Mouse (Mus musculus): ENCODE results near the gene Phgdh. TPM values are rescaled to one million over a fixed set of nuclear protein-coding genes. Genes with fewer than 3 reads are reported as not detected.

The Phgdh gene
- polyA plus RNA-seq, 1 experiment, result 849 TPM

GRCm38 (mm10) chr3:98317143-98317542 is 22.6 kb downstream of the Phgdh start:
- Histone ChIP-seq H3K79me2 (ENCODE audit: control insufficient read depth, insufficient read depth) (no peaks in the 10 kb centered on the region), H3K4me3 (no peak overlapping the region), H3K36me3 (ENCODE audit: control insufficient read depth, insufficient read depth) (peaks cover 73% of the 10 kb centered on the region), H3ac (ENCODE audit: control insufficient read depth, insufficient read length) (no peak overlapping the region), H3K27me3 (ENCODE audit: control insufficient read depth, insufficient read depth, insufficient read length) (no peaks in the 10 kb centered on the region), H3K4me2 (ENCODE audit: low read depth) (no peak overlapping the region)
- TF ChIP-seq MAX (IDR thresholded peaks at IDR 0.05; ENCODE audit: low read depth) (no peak), CEBPB (IDR thresholded peaks at IDR 0.05; ENCODE audit: insufficient read depth, poor library complexity, severe bottlenecking) (no peak), REST (IDR thresholded peaks at IDR 0.05; ENCODE audit: insufficient read depth, insufficient read length) (no peak)

DNA sequence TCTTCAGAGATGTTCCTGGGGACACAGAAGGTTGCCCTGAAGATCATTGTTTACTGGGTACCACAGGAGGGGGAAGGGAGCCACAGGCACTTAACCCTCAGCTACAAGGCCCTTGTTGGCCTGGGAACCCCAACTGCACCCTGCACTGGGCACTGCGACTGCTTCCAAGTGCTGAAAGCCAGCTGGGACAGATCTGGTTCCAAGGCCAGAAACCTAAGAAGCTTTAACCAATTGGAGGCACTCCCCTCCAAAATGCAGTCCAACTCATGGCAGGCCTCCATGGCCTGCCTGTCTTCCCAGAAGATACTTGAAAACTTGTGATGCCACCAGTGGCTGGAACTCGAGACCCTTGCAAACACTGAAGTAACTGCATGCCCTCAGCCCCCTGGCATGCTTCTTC is 24.6 kb downstream of the Phgdh start:
- H3K36me3 ChIP-seq (ENCODE audit: control insufficient read depth, insufficient read depth), result peaks cover 60% of the 10 kb centered on the region

DNA sequence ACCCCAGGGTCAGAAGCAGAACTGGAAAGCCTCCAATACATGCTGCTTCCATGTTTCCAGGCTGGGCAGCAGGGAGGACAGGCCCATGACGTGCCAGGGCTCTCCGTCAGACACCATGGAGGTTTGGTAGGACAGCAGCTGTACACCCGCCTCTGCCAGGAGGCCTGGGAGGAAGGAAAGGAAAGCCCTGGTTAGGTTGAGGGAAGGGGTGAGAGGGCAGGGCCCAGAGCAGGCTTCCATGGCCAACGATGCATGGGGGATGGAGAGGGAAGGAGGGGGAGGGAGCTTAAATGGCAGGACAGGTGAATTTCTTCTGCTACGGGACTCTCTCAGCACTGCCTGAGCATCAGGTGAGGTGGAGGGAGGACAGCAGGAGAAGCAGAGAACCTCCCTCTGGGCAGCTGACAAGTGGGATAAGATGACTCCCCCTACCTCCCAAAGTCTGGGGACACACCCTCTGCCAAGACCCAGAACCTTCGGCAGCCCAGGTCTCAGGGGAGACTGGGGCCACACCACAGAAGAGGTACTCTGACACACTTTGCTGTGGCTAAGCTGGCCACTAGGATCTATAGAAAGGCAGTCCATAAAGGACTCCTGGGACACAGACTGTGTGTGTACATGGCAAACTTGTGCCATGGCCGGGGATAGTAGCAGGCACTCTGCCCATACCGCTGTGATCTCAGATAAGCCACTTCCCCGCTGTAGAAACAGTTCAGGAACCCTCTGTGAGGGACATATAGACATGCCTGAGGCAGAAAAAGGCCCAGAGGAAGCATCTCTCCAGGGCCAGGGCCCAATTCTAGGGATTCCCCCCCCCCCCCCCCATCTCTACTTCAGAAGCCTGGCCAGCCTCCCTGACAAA is 26.3 kb downstream of the Phgdh start:
- TF ChIP-seq POLR2A (IDR thresholded peaks at IDR 0.05; ENCODE audit: insufficient read length, low read depth) (no peak), POLR2AphosphoS2 (IDR thresholded peaks at IDR 0.05; ENCODE audit: insufficient read length, low read depth) (peak; percentile 46), CEBPB (IDR thresholded peaks at IDR 0.05; ENCODE audit: insufficient read depth, poor library complexity, severe bottlenecking) (no peak)
- Histone ChIP-seq H3ac (ENCODE audit: control insufficient read depth, insufficient read length) (no peak overlapping the region), H3K27me3 (ENCODE audit: control insufficient read depth, insufficient read depth, insufficient read length) (no peaks in the 10 kb centered on the region), H3K4me3 (no peak overlapping the region), H3K4me2 (ENCODE audit: low read depth) (no peak overlapping the region), H3K36me3 (ENCODE audit: control insufficient read depth, insufficient read depth) (peaks cover 47% of the 10 kb centered on the region), H3K79me2 (ENCODE audit: control insufficient read depth, insufficient read depth) (no peaks in the 10 kb centered on the region)

More for the DNA sequence above, 24.6 kb downstream of the Phgdh start:
- no peaks in the 10 kb centered on the region for H3K27me3 ChIP-seq (ENCODE audit: control insufficient read depth, insufficient read depth, insufficient read length)
- no peaks in the 10 kb centered on the region for H3K79me2 ChIP-seq (ENCODE audit: control insufficient read depth, insufficient read depth)
- no peak overlapping the region for H3ac ChIP-seq (ENCODE audit: control insufficient read depth, insufficient read length)
- TF ChIP-seq SRF (IDR thresholded peaks at IDR 0.05; ENCODE audit: control insufficient read depth, insufficient read length, low read depth) (no peak), E2F4 (IDR thresholded peaks at IDR 0.05; ENCODE audit: insufficient read depth) (no peak), REST (IDR thresholded peaks at IDR 0.05; ENCODE audit: insufficient read depth, insufficient read length) (no peak), POLR2A (IDR thresholded peaks at IDR 0.05; ENCODE audit: insufficient read length, low read depth) (no peak)
- no peak overlapping the region for H3K4me2 ChIP-seq (ENCODE audit: low read depth)
- H3K4me3 ChIP-seq, result no peak overlapping the region

GRCm38 (mm10) chr3:98312867-98313266 is 26.9 kb downstream of the Phgdh start:
- Histone ChIP-seq H3K27me3 (ENCODE audit: control insufficient read depth, insufficient read depth, insufficient read length) (no peaks in the 10 kb centered on the region), H3K4me3 (no peak overlapping the region), H3K36me3 (ENCODE audit: control insufficient read depth, insufficient read depth) (peaks cover 41% of the 10 kb centered on the region), H3K79me2 (ENCODE audit: control insufficient read depth, insufficient read depth) (no peaks in the 10 kb centered on the region), H3ac (ENCODE audit: control insufficient read depth, insufficient read length) (no peak overlapping the region), H3K4me2 (ENCODE audit: low read depth) (no peak overlapping the region)
- TF ChIP-seq MYOG (IDR thresholded peaks at IDR 0.05; ENCODE audit: control insufficient read depth in 1 of 3, insufficient read depth in 1 of 3, insufficient read length in 2 of 3, low read depth in 2 of 3) (no peak), POLR2A (IDR thresholded peaks at IDR 0.05; ENCODE audit: insufficient read length, low read depth) (no peak), CEBPB (IDR thresholded peaks at IDR 0.05; ENCODE audit: insufficient read depth, poor library complexity, severe bottlenecking) (no peak), SRF (IDR thresholded peaks at IDR 0.05; ENCODE audit: control insufficient read depth, insufficient read length, low read depth) (no peak), POLR2AphosphoS2 (IDR thresholded peaks at IDR 0.05; ENCODE audit: insufficient read length, low read depth) (no peak), USF1 (IDR thresholded peaks at IDR 0.05; ENCODE audit: low read depth) (no peak)

DNA sequence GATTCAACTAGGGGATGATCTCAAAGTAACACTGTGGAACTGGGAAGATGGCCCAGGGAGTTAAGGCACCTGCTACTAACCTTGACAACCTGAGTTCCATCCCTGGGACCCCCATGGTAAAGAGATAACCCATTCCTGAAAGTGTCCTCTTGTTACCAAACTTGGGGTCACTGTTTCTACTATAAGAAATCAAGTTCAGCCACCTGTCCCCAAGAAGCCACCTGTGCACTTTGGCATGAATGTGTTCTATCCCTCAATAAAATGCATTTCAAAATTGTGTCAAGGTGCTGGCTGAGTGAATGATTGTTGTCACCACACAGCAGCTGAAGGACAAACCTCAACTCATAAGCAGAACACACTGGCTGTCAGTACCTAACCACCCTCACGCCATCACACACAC is 29.3 kb downstream of the Phgdh start:
- Histone ChIP-seq H3ac (ENCODE audit: control insufficient read depth, insufficient read length) (no peak overlapping the region), H3K4me3 (no peak overlapping the region), H3K36me3 (ENCODE audit: control insufficient read depth, insufficient read depth) (peaks cover 22% of the 10 kb centered on the region), H3K79me2 (ENCODE audit: control insufficient read depth, insufficient read depth) (no peaks in the 10 kb centered on the region), H3K4me2 (ENCODE audit: low read depth) (no peak overlapping the region), H3K27me3 (ENCODE audit: control insufficient read depth, insufficient read depth, insufficient read length) (no peaks in the 10 kb centered on the region)
- TF ChIP-seq POLR2AphosphoS2 (IDR thresholded peaks at IDR 0.05; ENCODE audit: insufficient read length, low read depth) (peak; percentile 48), POLR2A (IDR thresholded peaks at IDR 0.05; ENCODE audit: insufficient read length, low read depth) (peak; percentile 24), MYOD1 (IDR thresholded peaks at IDR 0.05; ENCODE audit: control insufficient read depth in 1 of 3, insufficient read length in 2 of 3, low read depth in 2 of 3) (no peak), TCF3 (IDR thresholded peaks at IDR 0.05; ENCODE audit: insufficient read length, low read depth) (no peak)

- no peaks in the 10 kb centered on the region for H3K27me3 ChIP-seq (ENCODE audit: control insufficient read depth, insufficient read depth, insufficient read length)
- H3K4me2 ChIP-seq (ENCODE audit: low read depth), result no peak overlapping the region
- no peak overlapping the region for H3K4me3 ChIP-seq
- no peaks in the 10 kb centered on the region for H3K79me2 ChIP-seq (ENCODE audit: control insufficient read depth, insufficient read depth)
- TF ChIP-seq MAX (IDR thresholded peaks at IDR 0.05; ENCODE audit: low read depth), result no peak
- no peak for TF ChIP-seq USF1 (IDR thresholded peaks at IDR 0.05; ENCODE audit: low read depth)
- TF ChIP-seq MYOG (IDR thresholded peaks at IDR 0.05; ENCODE audit: control insufficient read depth in 1 of 3, insufficient read depth in 1 of 3, insufficient read length in 2 of 3, low read depth in 2 of 3), result no peak
- no peak for TF ChIP-seq SRF (IDR thresholded peaks at IDR 0.05; ENCODE audit: control insufficient read depth, insufficient read length, low read depth)
- no peak for TF ChIP-seq E2F4 (IDR thresholded peaks at IDR 0.05; ENCODE audit: insufficient read depth)
- TF ChIP-seq POLR2AphosphoS2 (IDR thresholded peaks at IDR 0.05; ENCODE audit: insufficient read length, low read depth), result no peak
- no peak for TF ChIP-seq TCF12 (IDR thresholded peaks at IDR 0.05; ENCODE audit: insufficient read depth, poor library complexity, severe bottlenecking)
- no peak for TF ChIP-seq CEBPB (IDR thresholded peaks at IDR 0.05; ENCODE audit: insufficient read depth, poor library complexity, severe bottlenecking)
- TF ChIP-seq MYOD1 (IDR thresholded peaks at IDR 0.05; ENCODE audit: control insufficient read depth in 1 of 3, insufficient read length in 2 of 3, low read depth in 2 of 3), result no peak
- no peak for TF ChIP-seq TCF3 (IDR thresholded peaks at IDR 0.05; ENCODE audit: insufficient read length, low read depth)
- TF ChIP-seq REST (IDR thresholded peaks at IDR 0.05; ENCODE audit: insufficient read depth, insufficient read length), result no peak
- no peak for TF ChIP-seq POLR2A (IDR thresholded peaks at IDR 0.05; ENCODE audit: insufficient read length, low read depth)
- H3K36me3 ChIP-seq (ENCODE audit: control insufficient read depth, insufficient read depth), result peaks cover 14% of the 10 kb centered on the region
- no peak overlapping the region for H3ac ChIP-seq (ENCODE audit: control insufficient read depth, insufficient read length)
Observed at GRCm38 (mm10) chr3:98308606-98309005, 31.2 kb downstream of the Phgdh start.
